Mouse (Mus musculus): ENCODE results near the gene Olfr763. TPM values are rescaled to one million over a fixed set of nuclear protein-coding genes. Genes with fewer than 3 reads are reported as not detected.
"Not testable (repeated sequence)": the region's sequence is repeated elsewhere in the genome, so short reads cannot be mapped to it uniquely, and the experiment has no call there.

The Olfr763 gene
- polyA plus RNA-seq, 1 experiment from 2014 or later = not detected

DNA sequence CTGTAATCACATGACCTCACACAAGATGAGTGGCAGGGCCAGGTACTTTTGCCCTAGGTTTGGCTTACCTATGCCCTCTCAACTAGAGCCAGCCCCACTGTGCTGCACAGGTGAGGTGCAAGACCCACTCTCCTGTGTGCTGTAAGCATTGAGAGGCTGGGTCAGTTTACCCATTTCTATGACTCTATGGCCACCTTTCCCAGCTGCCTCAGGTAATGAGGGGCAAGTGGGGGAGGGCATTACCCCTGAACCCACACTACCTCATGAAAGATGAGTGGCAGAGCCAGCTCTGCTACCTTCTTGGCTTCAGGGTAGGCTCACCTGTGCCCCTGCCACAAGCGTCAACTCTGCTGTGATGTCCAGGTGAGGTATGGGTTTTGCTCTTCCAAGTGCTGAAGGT lies 14.8 kb upstream of the Olfr763 start:
- Histone ChIP-seq H3K36me3 (no peaks in the 10 kb centered on the region), H3K9ac (replicated peaks) (no peak overlapping the region), H3K4me2 (replicated peaks) (no peak overlapping the region), H3K4me3 (replicated peaks) (no peak overlapping the region), H3K27me3 (no peaks in the 10 kb centered on the region), H3K4me1 (replicated peaks) (no peaks in the 10 kb centered on the region), H3K9me3 (no peaks in the 10 kb centered on the region), H3K27ac (no peak overlapping the region)
- WGBS = 100% methylated on average over 1 of the region's 1 CpGs
- ATAC-seq = no peak

DNA sequence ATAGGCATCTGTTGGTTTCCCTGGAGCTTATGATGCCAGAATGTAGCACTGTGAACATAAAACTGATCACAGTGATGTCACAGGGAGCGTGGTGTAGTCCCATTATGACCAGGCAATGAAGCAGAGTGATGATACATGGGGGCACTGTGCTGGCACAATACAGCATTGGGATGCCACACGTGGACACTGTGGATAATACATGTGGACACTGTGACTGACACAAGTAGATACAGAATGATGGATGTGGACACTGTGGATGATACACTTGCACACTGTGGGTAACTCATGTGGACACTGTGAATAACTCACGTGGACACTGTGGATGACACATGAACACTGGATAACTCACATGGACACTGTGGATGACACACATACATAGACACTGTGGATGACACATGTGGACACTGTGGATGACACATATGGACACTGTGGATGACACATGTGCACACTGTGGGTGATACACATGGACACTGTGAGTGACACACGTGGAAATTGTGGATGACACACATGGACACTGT lies 14.0 kb upstream of the Olfr763 start:
- WGBS = 76% methylated on average over 4 of the region's 4 CpGs
- peak; percentile 45 for ATAC-seq

DNA sequence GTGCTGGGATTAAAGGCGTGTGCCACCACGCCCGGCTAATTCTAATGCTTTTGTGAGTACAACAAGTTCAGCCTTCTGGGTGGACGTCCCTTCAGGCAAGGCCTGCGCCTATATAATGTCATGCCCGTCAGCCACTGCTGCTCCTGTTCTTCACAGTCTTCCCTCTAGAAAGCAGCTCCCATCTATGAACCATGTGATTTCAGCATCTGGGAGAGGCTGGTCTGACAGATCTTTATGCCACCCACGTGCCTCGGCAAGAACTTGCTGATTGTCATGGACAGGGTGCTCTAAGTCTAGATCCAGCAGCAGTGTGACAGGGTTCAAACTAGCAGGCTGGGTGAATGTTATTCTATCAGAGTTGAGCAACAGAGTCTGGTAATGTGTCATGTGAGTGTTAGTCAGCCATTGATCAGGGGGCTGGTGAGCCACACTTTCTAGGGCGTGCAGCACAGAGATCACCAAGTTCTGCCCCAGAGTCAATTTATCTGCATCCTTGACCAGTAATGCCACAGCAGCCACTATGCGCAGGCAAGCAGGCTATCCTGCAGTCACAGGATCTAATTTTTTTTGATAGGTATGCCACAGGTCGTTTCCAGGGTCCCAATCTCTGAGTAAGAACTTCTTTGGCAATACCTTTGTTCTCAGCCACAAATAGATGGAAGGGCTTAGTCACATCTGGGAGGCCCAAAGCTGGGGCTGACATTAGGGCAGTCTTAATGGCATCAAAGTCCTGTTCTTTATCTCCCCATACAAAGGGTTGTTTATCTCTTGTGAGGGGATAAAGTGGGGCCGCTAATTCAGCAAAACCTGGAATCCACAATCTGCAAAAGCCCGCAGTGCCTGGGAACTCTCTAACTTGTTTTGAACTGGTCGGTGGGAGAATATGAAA lies 6.3 kb upstream of the Olfr763 start:
- no peaks in the 10 kb centered on the region for H3K27me3 ChIP-seq
- no peak overlapping the region for H3K4me2 ChIP-seq (replicated peaks)
- ATAC-seq = no peak
- no peaks in the 10 kb centered on the region for H3K4me1 ChIP-seq (replicated peaks)
- WGBS = 66% methylated on average over 14 of the region's 14 CpGs
- H3K9ac ChIP-seq (replicated peaks) = no peak overlapping the region
- no peaks in the 10 kb centered on the region; the same call in 1 of the 2 replicates for H3K9me3 ChIP-seq
- no peak overlapping the region for H3K27ac ChIP-seq
- H3K36me3 ChIP-seq = no peaks in the 10 kb centered on the region
- no peak overlapping the region for H3K4me3 ChIP-seq (replicated peaks)

More for the DNA sequence above, 14.0 kb upstream of the Olfr763 start:
- H3K27me3 ChIP-seq = no peaks in the 10 kb centered on the region
- no peak overlapping the region for H3K9ac ChIP-seq (replicated peaks)
- no peak overlapping the region for H3K4me2 ChIP-seq (replicated peaks)
- H3K27ac ChIP-seq = no peak overlapping the region
- H3K4me3 ChIP-seq (replicated peaks) = no peak overlapping the region
- H3K9me3 ChIP-seq = no peaks in the 10 kb centered on the region
- H3K4me1 ChIP-seq (replicated peaks) = no peaks in the 10 kb centered on the region
- no peaks in the 10 kb centered on the region for H3K36me3 ChIP-seq

DNA sequence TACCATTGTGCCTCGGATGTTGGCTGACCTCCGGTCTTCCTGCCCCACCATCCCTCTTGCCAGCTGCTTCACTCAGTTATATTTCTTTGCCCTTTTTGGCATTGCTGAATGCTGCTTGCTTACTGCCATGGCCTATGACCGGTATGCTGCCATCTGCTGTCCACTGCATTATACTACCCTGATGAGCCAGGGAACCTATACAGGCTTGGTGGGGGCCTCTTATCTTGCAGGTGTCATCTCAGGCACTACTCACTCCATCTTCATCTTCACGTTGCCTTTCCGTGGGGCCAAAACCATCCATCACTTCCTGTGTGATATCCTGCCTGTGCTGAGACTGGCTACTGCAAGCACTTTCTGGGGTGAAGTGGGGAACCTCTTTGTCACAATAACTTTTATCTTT lies 920 bp downstream of the Olfr763 start:
- H3K4me1 ChIP-seq (replicated peaks); H3K9ac ChIP-seq (replicated peaks); H3K27ac ChIP-seq; H3K4me2 ChIP-seq (replicated peaks); H3K9me3 ChIP-seq; H3K36me3 ChIP-seq; H3K27me3 ChIP-seq; H3K4me3 ChIP-seq (replicated peaks); ATAC-seq: not testable (repeated sequence)
- WGBS = 72% methylated on average over 2 of the region's 5 CpGs

DNA sequence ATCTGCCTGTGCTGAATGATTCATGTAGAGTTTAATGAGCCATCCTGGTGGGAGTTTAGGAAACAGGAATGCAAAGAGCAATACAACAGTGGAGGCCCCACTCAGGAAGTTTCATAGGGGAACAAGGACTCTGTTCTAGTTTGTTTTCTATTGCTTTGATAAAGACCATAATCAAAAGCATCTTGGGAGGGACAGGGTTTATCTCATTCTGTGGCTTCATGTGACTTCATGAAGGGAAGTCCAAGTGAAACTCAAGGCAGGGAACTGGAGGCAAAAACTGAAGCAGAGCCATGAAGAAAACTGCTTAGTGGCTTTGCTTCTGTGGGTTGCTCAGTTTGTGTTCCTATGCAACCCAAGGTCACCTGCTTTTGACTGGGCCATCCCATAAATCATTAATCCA lies 3.9 kb downstream of the Olfr763 start:
- Histone ChIP-seq H3K27me3 (no peaks in the 10 kb centered on the region), H3K36me3 (no peaks in the 10 kb centered on the region), H3K27ac (no peak overlapping the region), H3K9me3 (no peaks in the 10 kb centered on the region), H3K9ac (replicated peaks) (no peak overlapping the region), H3K4me2 (replicated peaks) (no peak overlapping the region), H3K4me1 (replicated peaks) (no peaks in the 10 kb centered on the region), H3K4me3 (replicated peaks) (no peak overlapping the region)
- ATAC-seq = no peak

DNA sequence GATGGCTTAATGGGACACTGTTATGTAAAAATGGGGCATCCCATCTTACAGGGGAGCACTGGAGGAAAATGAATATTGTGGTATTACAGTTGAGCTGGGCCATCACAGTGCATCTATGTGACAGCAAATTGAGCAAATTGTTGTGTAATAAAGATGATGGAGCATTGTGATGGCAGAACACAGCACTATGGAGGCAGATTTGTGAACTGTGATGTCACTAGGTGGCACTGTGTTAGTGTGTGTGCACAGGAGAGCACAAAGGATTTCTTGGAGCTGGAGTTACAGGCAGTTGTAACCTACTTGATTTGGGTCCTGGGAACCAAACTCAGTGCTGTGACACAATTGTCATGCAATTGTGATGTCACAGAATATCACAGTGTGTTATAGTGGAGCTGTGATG lies 12.7 kb downstream of the Olfr763 start:
- H3K36me3 ChIP-seq = no peaks in the 10 kb centered on the region
- no peaks in the 10 kb centered on the region for H3K9me3 ChIP-seq
- H3K4me1 ChIP-seq (replicated peaks) = no peaks in the 10 kb centered on the region
- ATAC-seq = peak; percentile 43; the same call in 1 of the 2 replicates
- H3K4me2 ChIP-seq (replicated peaks) = no peak overlapping the region
- H3K4me3 ChIP-seq (replicated peaks) = no peak overlapping the region
- no peak overlapping the region for H3K9ac ChIP-seq (replicated peaks)
- no peaks in the 10 kb centered on the region for H3K27me3 ChIP-seq
- H3K27ac ChIP-seq = no peak overlapping the region

DNA sequence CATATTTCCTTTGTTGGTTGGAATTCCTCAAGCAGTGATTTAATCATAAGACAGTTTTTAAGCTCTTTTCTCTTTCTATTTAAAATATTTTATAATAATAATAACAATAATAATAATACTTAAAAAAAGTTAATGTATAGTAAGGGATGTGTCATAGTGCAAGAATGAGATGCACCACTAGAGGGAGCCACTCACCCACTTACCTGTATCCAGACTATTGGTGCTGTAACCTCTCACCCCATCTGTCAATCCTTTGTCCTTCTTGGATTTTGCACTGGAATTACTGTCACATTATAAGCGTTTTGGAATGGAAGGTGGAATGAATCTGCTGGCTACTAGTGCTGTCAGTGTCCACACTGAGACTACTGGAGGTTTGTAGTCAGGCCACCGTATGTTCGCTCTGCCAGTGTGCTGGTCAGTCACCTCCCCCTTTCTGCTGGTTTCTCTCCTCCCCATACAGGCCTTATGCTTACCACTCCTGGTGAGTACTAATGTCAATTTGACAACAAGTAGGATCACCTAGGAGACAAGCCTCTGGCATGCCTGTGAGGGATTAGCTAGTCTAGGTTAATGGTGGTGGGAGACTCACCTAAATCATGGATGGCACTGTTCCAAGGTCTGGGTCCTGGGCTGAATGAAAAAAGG lies 15.5 kb downstream of the Olfr763 start:
- Histone ChIP-seq H3K9ac (replicated peaks) (no peak overlapping the region), H3K4me2 (replicated peaks) (no peak overlapping the region), H3K27ac (no peak overlapping the region), H3K36me3 (no peaks in the 10 kb centered on the region), H3K9me3 (no peaks in the 10 kb centered on the region), H3K27me3 (no peaks in the 10 kb centered on the region), H3K4me3 (replicated peaks) (no peak overlapping the region), H3K4me1 (replicated peaks) (no peaks in the 10 kb centered on the region)
- WGBS = 59% methylated on average over 3 of the region's 3 CpGs
- peak; percentile 77 for ATAC-seq

DNA sequence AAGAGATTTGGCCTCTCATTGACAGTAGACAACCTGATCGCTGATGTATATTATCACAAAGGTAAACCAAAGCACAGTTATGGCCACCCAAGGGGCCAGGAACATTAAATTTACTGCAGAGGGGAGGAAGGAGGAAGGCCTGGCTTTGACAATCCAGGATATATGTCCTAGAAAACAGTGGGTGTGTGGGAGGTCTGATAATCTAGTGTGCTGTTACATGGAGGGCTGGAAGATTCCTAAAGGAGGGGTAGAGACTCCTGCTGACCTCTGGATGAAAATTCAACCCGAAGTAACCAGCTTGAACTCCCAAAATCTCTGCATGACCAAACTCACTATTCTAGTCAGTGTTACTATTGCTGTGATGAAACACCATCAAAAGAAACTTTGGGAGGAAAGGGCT lies 17.8 kb downstream of the Olfr763 start:
- Histone ChIP-seq H3K4me3 (replicated peaks) (no peak overlapping the region), H3K36me3 (no peaks in the 10 kb centered on the region), H3K9ac (replicated peaks) (no peak overlapping the region), H3K9me3 (no peaks in the 10 kb centered on the region), H3K4me1 (replicated peaks) (no peaks in the 10 kb centered on the region), H3K4me2 (replicated peaks) (no peak overlapping the region), H3K27ac (no peak overlapping the region), H3K27me3 (no peaks in the 10 kb centered on the region)
- 84% methylated on average over 2 of the region's 2 CpGs for WGBS
- ATAC-seq = no peak

DNA sequence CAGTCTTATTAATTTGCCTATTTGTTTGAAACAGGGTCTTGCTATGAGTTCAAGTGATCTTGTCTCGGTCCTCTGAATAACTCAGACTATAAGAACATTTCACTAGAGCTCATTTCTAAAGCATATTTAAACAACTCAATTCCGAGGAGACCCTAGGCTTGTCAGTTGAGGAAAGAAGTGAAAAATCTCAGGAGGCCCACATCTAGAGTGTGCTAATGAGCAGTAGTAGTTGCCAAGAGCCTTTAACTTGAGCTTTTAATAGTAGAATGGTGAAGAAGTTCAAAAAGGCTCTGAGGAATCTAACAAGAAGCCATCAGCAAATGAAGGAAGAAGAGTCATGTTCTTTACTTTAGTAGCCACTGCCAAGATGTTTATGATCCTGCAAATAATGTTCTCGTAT lies 29.2 kb downstream of the Olfr763 start, which contains the start of gene Olfr764-ps1:
Gene Olfr764-ps1 (minus strand): TSS at position 101 of the 400 bp plus-strand sequence.
- Histone ChIP-seq H3K4me3 (replicated peaks) (no peak within 1 kb of the TSS), H3K27ac (no peak within 1 kb of the TSS), H3K4me1 (replicated peaks) (no peaks in the 10 kb centered on the region), H3K27me3 (no peaks in the 10 kb centered on the region), H3K36me3 (no peaks in the 10 kb centered on the region), H3K4me2 (replicated peaks) (no peak within 1 kb of the TSS), H3K9me3 (no peaks in the 10 kb centered on the region), H3K9ac (replicated peaks) (no peak within 1 kb of the TSS)
- WGBS = 84% methylated on average over 3 of the region's 3 CpGs
- ATAC-seq = no peak

DNA sequence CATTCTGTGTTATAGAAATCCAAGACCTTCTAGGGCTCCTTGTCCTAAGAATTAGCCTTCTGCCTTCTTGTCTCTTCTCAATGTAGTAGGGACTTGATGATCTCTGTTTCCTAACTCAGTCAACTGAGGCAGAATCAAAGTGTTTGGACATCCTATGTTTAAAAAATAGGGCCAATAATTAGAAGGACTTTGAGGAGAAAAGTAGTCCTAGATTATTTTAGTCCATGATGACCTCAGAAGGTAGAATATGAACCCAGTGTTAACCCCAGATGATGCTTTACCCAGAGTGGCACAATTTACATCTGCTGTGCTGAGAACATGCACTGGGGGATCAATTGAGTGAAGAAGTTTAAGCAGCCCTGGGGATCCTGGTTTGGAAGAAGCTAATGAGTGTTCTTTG lies 39.3 kb downstream of the Olfr763 start, which contains the start of gene Olfr765:
Gene Olfr765 (minus strand): TSS at position 101 of the 400 bp plus-strand sequence.
- ATAC-seq; H3K4me1 ChIP-seq (replicated peaks); H3K4me2 ChIP-seq (replicated peaks); H3K27ac ChIP-seq; H3K36me3 ChIP-seq; H3K9me3 ChIP-seq; H3K9ac ChIP-seq (replicated peaks); H3K27me3 ChIP-seq; H3K4me3 ChIP-seq (replicated peaks): not testable (repeated sequence)
